Mouse (Mus musculus) lung, postnatal 0 days (tissue): ENCODE data around the gene Cnep1r1. TPM values are rescaled to one million over a fixed set of nuclear protein-coding genes. Genes with fewer than 3 reads are reported as not detected.
A peak's percentile ranks its signal among the peaks of the same experiment; 100 is the strongest.

Experiments used
- ATAC-seq: fragments of 200-750 bp; cut with Nextera tagmentation; 2 replicates; pipeline ENCODE4 v1.8.0; 2017; ENCODE audit warnings: moderate library complexity
- DNase-seq: peaks from one replicate; pipeline ENCODE4 v3.0.0-alpha.2; 2016; ENCODE audit warnings: low spot score
- H3K27ac ChIP-seq: fragments of 300-500 bp; sonication (generic); 2 replicates; pipeline ENCODE4 v1.5.1; 2014; ENCODE audit warnings: antibody characterized with exemption, mild to moderate bottlenecking, low read length, mixed read lengths
- H3K27me3 ChIP-seq: fragments of 300-500 bp; sonication (generic); replicated peaks from 2 replicates; pipeline ENCODE4 v1.6.1; 2014; ENCODE audit warnings: low read length, mixed read lengths; ENCODE audit not compliant: insufficient read depth
- H3K36me3 ChIP-seq: fragments of 300-500 bp; sonication (generic); 2 replicates; pipeline ENCODE4 v1.6.1; 2014; ENCODE audit warnings: low read length, mixed read lengths; ENCODE audit not compliant: insufficient read depth
- H3K4me1 ChIP-seq: fragments of 300-500 bp; sonication (generic); 2 replicates; pipeline ENCODE4 v1.6.1; 2014; ENCODE audit warnings: antibody characterized with exemption, low read depth, low read length, mixed read lengths; ENCODE audit not compliant: insufficient read depth
- H3K4me2 ChIP-seq: fragments of 300-500 bp; sonication (generic); replicated peaks from 2 replicates; pipeline ENCODE4 v1.6.1; 2014; ENCODE audit warnings: low read depth, mild to moderate bottlenecking, low read length, moderate library complexity, mixed read lengths
- H3K4me3 ChIP-seq: fragments of 300-500 bp; sonication (generic); 2 replicates; pipeline ENCODE4 v1.5.1; 2014; ENCODE audit warnings: low read depth, low read length
- H3K9ac ChIP-seq: fragments of 300-500 bp; sonication (generic); replicated peaks from 2 replicates; pipeline ENCODE4 v1.6.1; 2014; ENCODE audit warnings: low read depth, mild to moderate bottlenecking
- H3K9me3 ChIP-seq: fragments of 300-500 bp; sonication (generic); 2 replicates; pipeline ENCODE4 v1.6.1; 2016; ENCODE audit warnings: low read length, mixed read lengths
- CTCF ChIP-seq: IDR thresholded peaks from 2 replicates; pipeline ENCODE4 v1.5.1; 2016; ENCODE audit warnings: antibody characterized with exemption, mild to moderate bottlenecking
- EP300 ChIP-seq: IDR thresholded peaks from 2 replicates; pipeline ENCODE4 v1.6.1; 2016; ENCODE audit warnings: antibody characterized with exemption, mild to moderate bottlenecking, control low read depth
- WGBS: fragments of 180-500 bp; shearing (Covaris S2); extraction: QIAGEN DNeasy Blood & Tissue Kit; methylation state at CpG from one replicate; pipeline ENCODE4 v1.1.7; 2014; 5-methylcytosine and 5-hydroxymethylcytosine counted together
- polyA plus RNA-seq: library from polyadenylated mRNA; unstranded; fragments of >200 nt; fragmentation: Nextera tagmentation; extraction: Ambion mirVana; gene quantifications from 2 replicates; pipeline ENCODE4 v1.2.1, GENCODE M21; 2015

Gene Cnep1r1
- polyA plus RNA-seq, 1 experiment from 2014 or later = 46.4 TPM

DNA sequence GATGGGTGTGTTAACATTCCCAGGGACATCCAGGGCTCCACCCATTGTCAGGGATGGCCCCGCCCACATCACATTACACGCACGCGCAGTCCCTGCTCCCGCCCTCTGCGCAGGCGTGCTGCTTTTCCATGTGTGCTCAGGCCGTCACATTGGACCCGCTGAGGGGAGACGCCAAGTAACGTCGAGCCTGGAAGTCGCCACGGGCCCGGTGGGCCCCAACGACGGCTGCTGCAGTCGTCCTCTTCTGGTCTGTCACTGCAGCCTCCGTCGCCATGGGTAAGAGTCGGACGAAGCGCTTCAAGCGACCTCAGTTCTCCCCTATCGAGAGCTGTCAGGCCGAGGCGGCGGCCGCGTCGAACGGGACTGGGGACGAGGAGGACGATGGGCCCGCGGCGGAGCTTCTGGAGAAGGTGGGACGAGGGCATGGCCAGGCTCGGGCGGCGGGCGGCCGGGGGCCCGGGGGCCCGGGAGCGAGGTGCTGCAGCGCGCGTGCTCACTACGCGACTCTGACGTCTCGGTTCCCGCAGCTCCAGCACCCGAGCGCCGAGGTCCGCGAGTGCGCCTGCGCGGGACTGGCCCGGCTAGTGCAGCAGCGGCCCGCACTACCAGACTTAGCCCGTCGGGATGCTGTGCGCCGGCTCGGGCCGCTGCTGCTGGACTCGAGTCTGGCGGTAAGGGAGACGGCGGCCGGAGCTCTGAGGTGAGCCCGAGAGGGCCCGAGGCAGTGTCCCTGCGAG is 19.3 kb downstream of the Cnep1r1 start, which contains the start of gene Heatr3:
Gene Heatr3 (plus strand): TSS at position 108 of the 737 bp plus-strand sequence.
- TF ChIP-seq CTCF (peak; percentile 48), EP300 (no peak)
- Histone ChIP-seq H3K4me2 (peak within 1 kb of the TSS; percentile 85), H3K4me3 (peak within 1 kb of the TSS; percentile 91), H3K27ac (peak within 1 kb of the TSS; percentile 86), H3K4me1 (peaks cover 3% of the 10 kb centered on the region; the same call in 1 of the 2 replicates), H3K9me3 (no peaks in the 10 kb centered on the region), H3K27me3 (no peaks in the 10 kb centered on the region), H3K36me3 (peaks cover 12% of the 10 kb centered on the region; the same call in 1 of the 2 replicates), H3K9ac (peak within 1 kb of the TSS; percentile 73)
- DNase-seq (peak; percentile 96), ATAC-seq (peak; percentile 99)
- WGBS = 1% methylated on average over 60 of the region's 79 CpGs

DNA sequence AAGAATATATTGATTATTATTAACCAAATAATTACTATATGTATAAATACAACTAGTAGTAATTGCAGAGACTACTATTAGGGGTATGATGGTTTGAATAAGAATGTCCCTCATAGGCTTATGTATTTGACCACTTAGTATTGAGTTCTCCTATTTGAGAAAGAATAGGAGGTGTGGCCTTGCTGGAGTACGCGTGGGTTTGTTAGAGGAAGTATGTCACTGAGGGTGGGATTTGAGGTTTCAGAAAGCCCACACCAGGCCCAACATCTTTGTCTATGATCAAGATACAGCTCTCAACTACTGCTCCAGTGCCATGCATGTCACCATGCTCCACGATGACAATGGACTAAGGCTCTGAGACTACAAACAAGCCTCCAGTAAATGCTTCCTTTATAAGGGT is 20.7 kb downstream of the Cnep1r1 start:
- Histone ChIP-seq H3K9ac (no peak overlapping the region), H3K36me3 (0 out of 2 replicates have a peak, but pooled peaks cover 5% of the 10 kb centered on the region), H3K4me2 (no peak overlapping the region), H3K4me1 (peaks cover 3% of the 10 kb centered on the region; the same call in 1 of the 2 replicates), H3K27me3 (no peaks in the 10 kb centered on the region), H3K9me3 (no peaks in the 10 kb centered on the region), H3K27ac (no peak overlapping the region), H3K4me3 (no peak overlapping the region)
- no peak for DNase-seq
- ATAC-seq = no peak
- 85% methylated on average over 3 of the region's 3 CpGs for WGBS
- no peak for TF ChIP-seq CTCF
- no peak for TF ChIP-seq EP300

DNA sequence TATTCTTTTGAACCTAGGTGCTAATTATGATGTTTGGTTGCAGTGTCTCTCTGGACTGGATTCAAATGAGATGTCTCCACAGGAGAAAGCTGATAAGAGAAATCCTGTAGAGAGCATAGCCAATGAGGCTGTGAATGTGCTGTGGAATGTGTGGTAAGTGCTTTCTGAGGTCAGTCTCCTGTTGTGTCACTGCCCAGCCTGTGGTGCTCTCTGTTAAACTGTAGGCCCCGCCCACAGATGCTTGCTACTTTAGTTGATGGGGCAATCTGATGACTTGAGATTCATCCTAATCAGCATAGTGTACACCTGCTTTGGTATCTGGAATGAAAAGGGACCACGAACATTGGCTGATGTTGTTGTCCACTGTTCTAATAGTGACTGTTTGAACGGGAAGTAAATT is 23.1 kb downstream of the Cnep1r1 start:
- no peak overlapping the region for H3K9ac ChIP-seq
- 89% methylated on average over 3 of the region's 3 CpGs for WGBS
- DNase-seq (no peak), ATAC-seq (no peak)
- no peak overlapping the region for H3K27ac ChIP-seq
- no peaks in the 10 kb centered on the region for H3K27me3 ChIP-seq
- peaks cover 3% of the 10 kb centered on the region; the same call in 1 of the 2 replicates for H3K4me1 ChIP-seq
- no peaks in the 10 kb centered on the region for H3K9me3 ChIP-seq
- no peak overlapping the region for H3K4me2 ChIP-seq
- no peak overlapping the region for H3K4me3 ChIP-seq
- 0 out of 2 replicates have a peak, but pooled peaks cover 5% of the 10 kb centered on the region for H3K36me3 ChIP-seq
- TF ChIP-seq CTCF = no peak
- no peak for TF ChIP-seq EP300

DNA sequence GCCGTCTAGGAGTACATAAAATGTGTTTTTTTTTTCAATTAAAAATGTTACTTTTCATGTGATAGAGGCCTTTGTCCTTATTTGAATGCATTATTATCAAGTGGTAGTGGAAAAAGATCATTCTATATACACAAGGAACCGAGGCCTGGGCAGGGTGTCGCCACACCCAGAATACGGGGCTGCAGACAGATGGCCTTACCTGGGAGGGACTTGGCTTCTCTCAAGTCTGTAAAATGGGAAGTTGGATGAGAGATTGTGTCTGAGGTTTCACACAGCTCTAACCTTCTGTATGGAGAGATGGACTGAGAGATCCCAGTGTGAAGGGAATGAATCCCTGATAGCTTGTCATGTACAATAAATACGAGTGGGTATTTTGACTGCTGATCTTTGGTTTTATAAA is 25.5 kb downstream of the Cnep1r1 start:
- 0 out of 2 replicates have a peak, but pooled peaks cover 8% of the 10 kb centered on the region for H3K36me3 ChIP-seq
- no peaks in the 10 kb centered on the region for H3K4me1 ChIP-seq
- WGBS = 85% methylated on average over 5 of the region's 5 CpGs
- no peaks in the 10 kb centered on the region for H3K9me3 ChIP-seq
- no peaks in the 10 kb centered on the region for H3K27me3 ChIP-seq
- no peak overlapping the region for H3K4me2 ChIP-seq
- TF ChIP-seq CTCF (no peak), EP300 (no peak)
- no peak overlapping the region for H3K27ac ChIP-seq
- ATAC-seq (no peak), DNase-seq (no peak)
- no peak overlapping the region for H3K9ac ChIP-seq
- no peak overlapping the region for H3K4me3 ChIP-seq

DNA sequence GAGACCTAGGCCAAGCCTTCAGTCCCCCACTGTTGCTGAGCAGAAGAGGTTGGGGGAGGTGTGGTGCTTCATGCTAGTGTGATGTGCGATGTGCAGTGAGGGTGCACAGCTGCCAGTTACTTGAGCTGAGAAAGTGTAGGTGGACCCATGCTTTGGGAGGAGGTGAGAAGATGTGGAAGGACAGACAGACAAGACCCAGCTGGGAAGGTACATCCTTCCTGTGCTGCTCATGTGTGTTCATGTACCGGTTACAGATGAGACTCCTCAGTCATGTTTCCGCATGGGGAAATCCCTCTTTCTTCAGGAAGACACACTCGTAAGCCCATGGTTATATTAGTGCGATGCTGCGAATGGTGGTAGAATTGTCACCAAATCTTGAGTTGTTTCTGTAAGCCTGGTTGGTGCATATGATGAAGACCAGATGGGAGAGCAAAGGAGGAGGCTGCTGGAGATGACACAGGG is 32.4 kb downstream of the Cnep1r1 start:
- ATAC-seq (no peak), DNase-seq (no peak)
- Histone ChIP-seq H3K36me3 (0 out of 2 replicates have a peak, but pooled peaks cover 3% of the 10 kb centered on the region), H3K9me3 (no peaks in the 10 kb centered on the region), H3K27me3 (no peaks in the 10 kb centered on the region), H3K4me3 (no peak overlapping the region), H3K27ac (no peak overlapping the region), H3K4me2 (no peak overlapping the region), H3K4me1 (no peaks in the 10 kb centered on the region), H3K9ac (no peak overlapping the region)
- no peak for TF ChIP-seq CTCF
- TF ChIP-seq EP300 = no peak
- 92% methylated on average over 6 of the region's 6 CpGs for WGBS

DNA sequence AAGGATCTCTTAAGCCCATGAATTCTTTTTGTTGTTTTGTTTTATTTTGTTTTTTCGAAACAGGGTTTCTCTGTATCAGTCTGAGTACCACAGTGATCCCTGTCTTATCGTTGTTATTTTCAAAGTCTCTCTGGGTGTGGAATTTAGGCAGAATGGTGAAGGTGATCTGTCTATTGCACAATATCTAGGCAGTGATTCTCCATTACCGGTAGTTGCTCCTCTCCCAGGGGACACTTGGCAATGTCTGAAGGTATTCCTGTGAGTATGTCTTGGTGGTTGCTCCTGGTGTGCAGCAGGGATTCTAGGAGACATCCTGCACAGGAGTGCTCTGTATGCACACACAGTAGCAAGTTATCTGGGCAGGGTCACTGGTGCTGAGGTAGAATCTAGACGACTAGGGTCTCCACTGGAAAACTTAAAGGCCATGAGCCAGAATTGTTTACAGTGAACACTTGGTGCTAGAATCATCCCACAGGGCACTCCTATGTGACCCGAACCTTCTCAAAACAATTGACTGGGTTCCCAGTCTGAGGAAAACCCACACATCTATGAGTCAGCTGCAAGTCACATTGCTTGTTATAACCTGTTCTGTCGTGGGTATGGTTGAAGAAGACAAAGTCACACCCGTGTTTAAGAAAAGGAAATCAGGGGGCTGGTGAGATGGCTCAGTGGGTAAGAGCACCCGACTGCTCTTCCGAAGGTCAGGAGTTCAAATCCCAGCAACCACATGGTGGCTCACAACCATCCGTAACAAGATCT is 41.8 kb downstream of the Cnep1r1 start:
- peaks cover 23% of the 10 kb centered on the region for H3K36me3 ChIP-seq
- no peaks in the 10 kb centered on the region for H3K27me3 ChIP-seq
- TF ChIP-seq EP300 (no peak), CTCF (no peak)
- H3K27ac ChIP-seq = no peak overlapping the region
- DNase-seq (no peak), ATAC-seq (no peak)
- no peak overlapping the region for H3K4me2 ChIP-seq
- H3K9me3 ChIP-seq = no peaks in the 10 kb centered on the region
- WGBS = 89% methylated on average over 9 of the region's 10 CpGs
- no peak overlapping the region for H3K4me3 ChIP-seq
- no peaks in the 10 kb centered on the region for H3K4me1 ChIP-seq
- no peak overlapping the region for H3K9ac ChIP-seq
